Mouse (Mus musculus): ENCODE results near the gene Ahdc1. TPM values are rescaled to one million over a fixed set of nuclear protein-coding genes. Genes with fewer than 3 reads are reported as not detected.

Gene Ahdc1
- polyA plus RNA-seq, 1 experiment from 2014 or later: 7.5 TPM

DNA sequence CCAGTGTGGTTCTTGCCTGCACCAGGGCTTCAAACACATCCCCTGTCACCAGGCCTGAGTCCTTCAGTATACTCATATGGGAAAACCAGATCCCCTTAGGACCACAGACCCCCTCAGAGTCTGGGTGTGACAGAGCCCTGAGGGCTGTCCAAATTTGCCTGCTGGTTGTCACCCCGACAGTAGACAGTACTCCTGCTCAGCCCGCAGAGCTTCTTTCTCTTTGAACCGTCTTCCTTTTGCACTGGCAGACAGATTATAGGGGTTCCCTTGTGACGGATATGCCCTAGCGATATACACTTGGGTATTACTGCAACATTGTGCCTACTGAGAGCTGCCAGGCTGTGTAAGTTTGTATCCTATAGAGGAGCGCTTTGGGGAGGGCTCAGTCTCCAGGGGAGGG, 29.4 kb upstream of the Ahdc1 start:
- Histone ChIP-seq H3K9me3 (ENCODE audit: control insufficient read depth, low read length) (no peaks in the 10 kb centered on the region), H3K27ac (ENCODE audit: low read depth, low read length) (no peak overlapping the region), H3K4me2 (ENCODE audit: low read depth, low read length, severe bottlenecking) (no peak overlapping the region), H3K9ac (ENCODE audit: low read length) (no peak overlapping the region), H3K4me3 (ENCODE audit: low read depth, low read length) (no peak overlapping the region), H3K4me1 (replicated peaks; ENCODE audit: control insufficient read depth, insufficient read depth, low read length) (peaks cover 3% of the 10 kb centered on the region; the same call in 1 of the 2 replicates), H3K36me3 (ENCODE audit: control insufficient read depth, insufficient read depth, low read length) (no peaks in the 10 kb centered on the region), H3K27me3 (ENCODE audit: control insufficient read depth, insufficient read depth, low read length) (no peaks in the 10 kb centered on the region; the same call in 1 of the 2 replicates)
- ATAC-seq (replicated peaks; ENCODE audit: low FRiP score) (no peak), DNase-seq (ENCODE audit: low spot score) (no peak)
- 89% methylated on average over 6 of the region's 6 CpGs for WGBS

DNA sequence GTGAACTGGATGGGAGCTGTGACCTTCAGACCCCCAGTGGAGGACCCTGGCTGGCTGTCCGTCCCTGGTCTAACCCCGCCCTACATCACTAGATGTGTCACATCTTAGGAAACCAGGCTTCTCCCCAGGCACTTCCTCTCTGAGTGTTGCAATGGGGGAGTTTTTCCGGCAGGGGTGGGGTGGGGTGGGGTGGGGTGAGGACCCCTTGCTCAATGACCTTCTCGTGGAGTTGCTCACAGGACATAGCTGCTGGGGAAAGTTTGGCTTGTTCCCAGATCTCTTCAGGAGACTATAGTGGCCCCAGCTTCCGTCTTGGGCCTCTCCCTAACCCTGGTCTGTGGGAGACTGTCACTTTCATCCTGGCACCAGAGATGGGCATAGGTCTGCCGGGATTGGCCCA, 28.1 kb upstream of the Ahdc1 start:
- WGBS: 83% methylated on average over 6 of the region's 6 CpGs
- H3K27me3 ChIP-seq (ENCODE audit: control insufficient read depth, insufficient read depth, low read length): no peaks in the 10 kb centered on the region
- H3K9me3 ChIP-seq (ENCODE audit: control insufficient read depth, low read length): no peaks in the 10 kb centered on the region
- H3K4me1 ChIP-seq (replicated peaks; ENCODE audit: control insufficient read depth, insufficient read depth, low read length): peaks cover 3% of the 10 kb centered on the region; the same call in 1 of the 2 replicates
- DNase-seq (ENCODE audit: low spot score): no peak
- H3K36me3 ChIP-seq (ENCODE audit: control insufficient read depth, insufficient read depth, low read length): no peaks in the 10 kb centered on the region
- no peak overlapping the region for H3K9ac ChIP-seq (ENCODE audit: low read length)
- H3K4me2 ChIP-seq (ENCODE audit: low read depth, low read length, severe bottlenecking): no peak overlapping the region
- H3K4me3 ChIP-seq (ENCODE audit: low read depth, low read length): no peak overlapping the region
- no peak for ATAC-seq (replicated peaks; ENCODE audit: low FRiP score)
- no peak overlapping the region for H3K27ac ChIP-seq (ENCODE audit: low read depth, low read length)

DNA sequence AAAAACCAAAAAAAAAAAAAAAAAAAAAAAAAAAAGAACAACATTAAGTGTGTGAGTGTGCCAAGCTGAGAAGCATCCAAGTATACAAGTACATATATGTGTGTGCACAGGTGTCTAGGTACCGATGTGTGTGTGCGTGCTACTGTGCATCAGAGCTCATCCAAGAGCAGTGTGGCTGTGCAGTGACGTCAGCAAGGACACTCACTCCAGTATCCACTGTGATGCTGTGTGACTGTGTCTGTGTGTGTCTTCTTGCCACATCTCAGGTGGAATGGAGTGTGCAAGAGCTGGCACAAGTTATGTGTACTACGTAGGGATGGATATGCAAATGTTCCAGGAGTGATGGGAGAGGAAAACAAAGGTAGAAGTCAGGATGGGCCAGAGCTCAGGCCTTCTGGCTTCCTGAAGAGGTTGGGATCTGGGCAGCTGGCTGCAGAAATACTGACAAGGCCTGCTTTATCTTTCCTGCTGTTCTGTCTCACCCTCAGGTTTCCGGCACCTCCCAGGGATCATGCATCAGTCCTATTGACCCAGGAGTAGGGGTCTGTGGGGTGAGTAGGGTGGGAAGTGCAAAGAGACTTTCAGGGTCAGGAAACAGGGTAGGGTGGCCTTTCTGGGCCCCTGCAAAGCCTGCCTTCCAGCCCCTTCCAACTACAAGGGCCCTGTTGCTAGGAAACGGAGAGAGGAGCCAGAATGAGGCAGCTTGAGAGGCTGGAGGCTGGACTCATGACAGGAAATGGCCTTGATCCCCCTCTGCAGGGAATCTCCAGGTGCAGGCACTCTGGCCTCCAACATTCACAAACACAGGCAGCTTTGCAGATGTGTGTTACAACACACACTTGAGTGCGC, 27.2 kb upstream of the Ahdc1 start:
- H3K4me3 ChIP-seq (ENCODE audit: low read depth, low read length): no peak overlapping the region
- peak overlapping the region; percentile 17; the same call in 1 of the 2 replicates for H3K9ac ChIP-seq (ENCODE audit: low read length)
- no peak for ATAC-seq (replicated peaks; ENCODE audit: low FRiP score)
- no peaks in the 10 kb centered on the region for H3K27me3 ChIP-seq (ENCODE audit: control insufficient read depth, insufficient read depth, low read length)
- DNase-seq (ENCODE audit: low spot score): peak; percentile 71
- peak overlapping the region; percentile 63 for H3K27ac ChIP-seq (ENCODE audit: low read depth, low read length)
- H3K4me2 ChIP-seq (ENCODE audit: low read depth, low read length, severe bottlenecking): no peak overlapping the region
- no peaks in the 10 kb centered on the region for H3K9me3 ChIP-seq (ENCODE audit: control insufficient read depth, low read length)
- WGBS: 48% methylated on average over 7 of the region's 7 CpGs
- peaks cover 3% of the 10 kb centered on the region; the same call in 1 of the 2 replicates for H3K4me1 ChIP-seq (replicated peaks; ENCODE audit: control insufficient read depth, insufficient read depth, low read length)
- H3K36me3 ChIP-seq (ENCODE audit: control insufficient read depth, insufficient read depth, low read length): no peaks in the 10 kb centered on the region

DNA sequence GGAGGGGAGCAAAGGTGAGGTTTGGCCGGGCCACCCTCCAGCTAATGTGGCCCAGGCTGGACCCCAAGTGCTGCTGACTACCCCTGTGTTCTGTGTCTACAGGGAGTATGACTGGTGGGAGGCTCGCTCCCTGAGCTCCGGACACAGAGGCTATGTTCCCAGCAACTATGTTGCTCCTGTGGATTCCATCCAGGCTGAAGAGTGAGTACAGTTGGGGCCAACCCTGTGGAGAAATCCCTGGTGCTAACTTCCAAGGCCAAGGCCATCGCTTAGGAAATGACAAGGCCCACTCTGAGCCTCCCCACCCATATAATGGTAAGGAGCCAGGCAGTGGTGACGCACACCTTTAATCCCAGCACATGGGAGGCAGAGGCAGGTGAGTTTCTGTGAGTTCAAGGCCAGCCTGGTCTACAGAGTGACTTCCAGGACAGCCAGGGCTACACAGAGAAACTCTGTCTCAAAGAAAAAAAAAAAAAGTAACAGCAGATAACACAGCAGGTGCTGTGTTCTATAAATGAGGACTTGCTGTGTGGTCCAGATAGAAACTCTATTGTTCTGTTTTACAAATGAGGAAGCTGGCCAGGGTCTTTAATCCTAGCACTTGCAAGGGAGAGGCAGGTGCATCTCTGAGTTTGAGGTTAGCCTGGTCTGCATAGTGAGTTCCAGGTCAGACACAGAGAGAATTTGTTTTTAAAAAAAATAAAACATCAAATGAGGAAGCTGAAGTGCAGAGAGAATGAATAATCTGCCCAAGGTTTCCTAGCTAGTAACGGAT, 22.3 kb upstream of the Ahdc1 start:
- DNase-seq (ENCODE audit: low spot score): no peak
- H3K4me1 ChIP-seq (replicated peaks; ENCODE audit: control insufficient read depth, insufficient read depth, low read length): peaks cover 3% of the 10 kb centered on the region; the same call in 1 of the 2 replicates
- no peak overlapping the region for H3K4me3 ChIP-seq (ENCODE audit: low read depth, low read length)
- no peak for ATAC-seq (replicated peaks; ENCODE audit: low FRiP score)
- WGBS: 86% methylated on average over 6 of the region's 6 CpGs
- no peaks in the 10 kb centered on the region for H3K36me3 ChIP-seq (ENCODE audit: control insufficient read depth, insufficient read depth, low read length)
- no peaks in the 10 kb centered on the region for H3K9me3 ChIP-seq (ENCODE audit: control insufficient read depth, low read length)
- H3K4me2 ChIP-seq (ENCODE audit: low read depth, low read length, severe bottlenecking): no peak overlapping the region
- H3K27me3 ChIP-seq (ENCODE audit: control insufficient read depth, insufficient read depth, low read length): no peaks in the 10 kb centered on the region
- no peak overlapping the region for H3K9ac ChIP-seq (ENCODE audit: low read length)
- H3K27ac ChIP-seq (ENCODE audit: low read depth, low read length): no peak overlapping the region

DNA sequence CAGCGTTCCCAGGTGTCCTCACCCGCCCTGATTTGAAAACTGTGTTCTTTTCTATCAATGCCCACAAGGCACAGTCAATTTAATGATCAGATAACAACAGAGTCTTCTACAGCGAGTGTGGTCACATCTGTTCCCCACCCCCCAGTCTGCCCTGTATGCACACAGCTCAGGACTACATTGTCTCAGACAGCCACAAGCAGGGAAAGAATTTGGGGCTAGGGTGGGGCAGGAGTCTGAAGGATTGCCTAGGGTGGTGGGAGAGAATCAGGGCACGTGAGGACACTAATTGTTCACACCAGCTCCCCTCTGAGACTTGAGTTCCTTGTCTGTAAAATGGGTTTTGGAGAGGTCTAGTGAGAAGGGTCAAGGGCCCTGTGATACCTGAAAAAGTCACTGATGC, 17.5 kb upstream of the Ahdc1 start:
- H3K9me3 ChIP-seq (ENCODE audit: control insufficient read depth, low read length): no peaks in the 10 kb centered on the region
- H3K27ac ChIP-seq (ENCODE audit: low read depth, low read length): no peak overlapping the region
- H3K36me3 ChIP-seq (ENCODE audit: control insufficient read depth, insufficient read depth, low read length): no peaks in the 10 kb centered on the region
- H3K4me3 ChIP-seq (ENCODE audit: low read depth, low read length): no peak overlapping the region
- WGBS: 66% methylated on average over 4 of the region's 4 CpGs
- H3K9ac ChIP-seq (ENCODE audit: low read length): no peak overlapping the region
- ATAC-seq (replicated peaks; ENCODE audit: low FRiP score) (no peak), DNase-seq (ENCODE audit: low spot score) (no peak)
- no peaks in the 10 kb centered on the region for H3K4me1 ChIP-seq (replicated peaks; ENCODE audit: control insufficient read depth, insufficient read depth, low read length)
- H3K4me2 ChIP-seq (ENCODE audit: low read depth, low read length, severe bottlenecking): no peak overlapping the region
- no peaks in the 10 kb centered on the region for H3K27me3 ChIP-seq (ENCODE audit: control insufficient read depth, insufficient read depth, low read length)

DNA sequence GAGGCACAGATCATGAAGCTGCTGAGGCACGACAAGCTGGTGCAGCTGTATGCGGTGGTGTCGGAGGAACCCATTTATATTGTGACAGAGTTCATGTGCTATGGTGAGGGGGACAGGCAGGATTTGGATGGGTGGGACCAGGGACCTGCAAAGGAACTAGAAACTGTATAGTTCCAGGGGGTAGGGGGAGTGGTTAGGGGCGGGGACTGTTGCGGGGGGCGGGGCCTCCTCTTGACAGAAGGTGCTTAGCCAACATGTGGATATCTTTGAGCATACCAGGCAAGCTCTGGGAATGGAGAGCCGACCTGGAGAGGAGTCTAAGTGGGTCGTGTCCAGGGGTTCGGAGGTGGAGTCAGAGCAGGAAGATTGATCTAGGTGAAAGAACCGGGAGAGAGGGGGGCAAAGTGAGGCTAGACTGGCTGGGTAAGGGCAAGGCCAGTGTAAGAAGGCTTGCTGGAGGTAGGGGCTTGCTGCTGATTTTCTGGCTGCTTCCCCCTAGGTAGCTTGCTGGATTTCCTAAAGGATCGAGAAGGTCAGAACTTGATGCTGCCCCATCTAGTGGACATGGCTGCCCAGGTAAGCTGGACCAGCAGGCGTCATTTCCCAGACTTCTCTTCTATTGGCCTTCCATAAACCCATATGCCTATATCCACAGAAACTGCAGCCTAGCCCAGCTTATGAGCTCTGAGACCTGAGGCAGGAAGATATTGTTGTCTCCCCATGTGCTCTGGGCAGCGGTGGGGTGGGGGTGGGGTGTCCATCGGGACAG, 13.4 kb upstream of the Ahdc1 start:
- Histone ChIP-seq H3K27me3 (ENCODE audit: control insufficient read depth, insufficient read depth, low read length) (no peaks in the 10 kb centered on the region), H3K9me3 (ENCODE audit: control insufficient read depth, low read length) (no peaks in the 10 kb centered on the region), H3K4me2 (ENCODE audit: low read depth, low read length, severe bottlenecking) (no peak overlapping the region), H3K27ac (ENCODE audit: low read depth, low read length) (no peak overlapping the region), H3K9ac (ENCODE audit: low read length) (no peak overlapping the region), H3K4me1 (replicated peaks; ENCODE audit: control insufficient read depth, insufficient read depth, low read length) (peaks cover under 1% of the 10 kb centered on the region; the same call in 1 of the 2 replicates), H3K36me3 (ENCODE audit: control insufficient read depth, insufficient read depth, low read length) (no peaks in the 10 kb centered on the region), H3K4me3 (ENCODE audit: low read depth, low read length) (no peak overlapping the region)
- no peak for ATAC-seq (replicated peaks; ENCODE audit: low FRiP score)
- WGBS: 50% methylated on average over 14 of the region's 14 CpGs
- DNase-seq (ENCODE audit: low spot score): no peak

DNA sequence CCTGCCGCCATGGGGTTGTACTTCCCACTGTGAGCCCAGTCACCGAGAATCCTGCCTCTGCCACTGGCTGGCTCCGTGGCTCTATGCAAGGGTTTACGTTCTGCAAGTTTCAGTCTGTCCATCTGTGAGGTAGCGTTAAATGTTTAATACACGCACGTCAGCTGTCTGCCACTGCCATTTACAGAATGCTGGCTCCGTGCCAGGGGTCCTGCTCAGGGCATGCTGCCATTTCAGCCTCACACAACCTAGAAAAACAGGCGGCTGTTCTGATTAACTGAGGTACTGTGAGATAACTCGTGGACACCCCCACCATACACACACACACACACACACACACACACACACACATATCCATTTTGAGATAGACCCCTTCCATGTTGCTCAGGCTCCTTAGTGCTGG, 8.2 kb upstream of the Ahdc1 start:
- Histone ChIP-seq H3K36me3 (ENCODE audit: control insufficient read depth, insufficient read depth, low read length) (no peaks in the 10 kb centered on the region), H3K27me3 (ENCODE audit: control insufficient read depth, insufficient read depth, low read length) (no peaks in the 10 kb centered on the region), H3K4me1 (replicated peaks; ENCODE audit: control insufficient read depth, insufficient read depth, low read length) (peaks cover 8% of the 10 kb centered on the region; the same call in 1 of the 2 replicates), H3K9me3 (ENCODE audit: control insufficient read depth, low read length) (no peaks in the 10 kb centered on the region), H3K9ac (ENCODE audit: low read length) (0 out of 2 replicates have a peak overlapping the region, but pooled peaks have one; percentile 17), H3K4me2 (ENCODE audit: low read depth, low read length, severe bottlenecking) (no peak overlapping the region), H3K4me3 (ENCODE audit: low read depth, low read length) (no peak overlapping the region), H3K27ac (ENCODE audit: low read depth, low read length) (no peak overlapping the region)
- WGBS: 55% methylated on average over 10 of the region's 10 CpGs
- peak; percentile 71 for DNase-seq (ENCODE audit: low spot score)
- no peak for ATAC-seq (replicated peaks; ENCODE audit: low FRiP score)

DNA sequence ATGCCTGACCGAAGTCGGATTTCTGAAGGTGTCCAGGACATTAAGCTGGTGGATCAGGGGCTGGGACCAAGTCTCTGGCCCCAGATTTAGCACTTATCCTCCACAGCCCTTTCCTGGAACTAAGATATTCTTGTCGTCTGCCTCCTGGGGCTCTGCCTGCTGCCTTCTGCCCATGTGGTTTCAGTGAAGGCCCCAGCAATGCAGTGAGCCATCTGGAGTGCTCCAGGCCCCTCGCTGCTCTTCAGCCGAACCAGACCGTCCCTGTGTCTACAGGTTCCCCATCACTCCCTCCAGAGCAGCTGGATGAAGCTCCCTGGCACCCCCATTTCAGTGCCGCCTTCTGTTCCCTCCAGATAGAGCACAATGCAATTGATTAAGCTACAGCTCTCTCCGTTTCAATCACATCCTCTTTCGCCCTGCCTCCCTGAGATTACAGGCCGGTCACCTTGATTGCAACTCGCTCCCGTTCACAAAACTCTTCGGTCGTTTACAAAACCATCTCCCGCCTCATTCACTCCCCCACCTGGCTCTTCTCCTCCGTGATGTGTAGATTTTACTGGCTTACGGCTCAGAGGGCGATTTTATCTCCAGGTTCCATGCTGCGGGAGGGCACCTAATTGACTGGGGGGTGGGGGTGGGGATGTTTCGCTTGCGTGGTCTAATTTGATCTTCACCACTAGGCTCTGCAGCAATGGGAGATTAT, 7.6 kb upstream of the Ahdc1 start:
- DNase-seq (ENCODE audit: low spot score) (no peak), ATAC-seq (replicated peaks; ENCODE audit: low FRiP score) (no peak)
- Histone ChIP-seq H3K9me3 (ENCODE audit: control insufficient read depth, low read length) (no peaks in the 10 kb centered on the region), H3K9ac (ENCODE audit: low read length) (0 out of 2 replicates have a peak overlapping the region, but pooled peaks have one; percentile 17), H3K27ac (ENCODE audit: low read depth, low read length) (no peak overlapping the region), H3K4me1 (replicated peaks; ENCODE audit: control insufficient read depth, insufficient read depth, low read length) (peaks cover 9% of the 10 kb centered on the region; the same call in 1 of the 2 replicates), H3K4me2 (ENCODE audit: low read depth, low read length, severe bottlenecking) (no peak overlapping the region), H3K4me3 (ENCODE audit: low read depth, low read length) (no peak overlapping the region), H3K27me3 (ENCODE audit: control insufficient read depth, insufficient read depth, low read length) (no peaks in the 10 kb centered on the region), H3K36me3 (ENCODE audit: control insufficient read depth, insufficient read depth, low read length) (no peaks in the 10 kb centered on the region)
- 33% methylated on average over 21 of the region's 21 CpGs for WGBS

Data from forebrain, embryonic 11.5 days (tissue).